Mouse (Mus musculus) hindbrain, embryonic 13.5 days (tissue): ENCODE measurements at regions not wholly inside any gene's neighbourhood (a gene's known extent, or its start where the extent isn't known, plus 50 kb on each side); places are given as distances from the start of the nearest gene placed in this dataset.

ENCODE experiments used
- ATAC-seq: fragments of 200-750 bp; cut with Nextera tagmentation; 2 replicates; pipeline ENCODE4 v1.8.0; 2017; ENCODE audit warnings: moderate TSS enrichment; ENCODE audit not compliant: low FRiP score
- H3K27ac ChIP-seq: fragments of 300-500 bp; sonication (generic); 2 replicates; pipeline ENCODE4 v1.5.1; 2015; ENCODE audit warnings: inconsistent platforms, mild to moderate bottlenecking, moderate library complexity
- H3K27me3 ChIP-seq: fragments of 300-500 bp; sonication (generic); 2 replicates; pipeline ENCODE4 v1.6.1; 2015; ENCODE audit warnings: mild to moderate bottlenecking, inconsistent platforms
- H3K36me3 ChIP-seq: fragments of 300-500 bp; sonication (generic); 2 replicates; pipeline ENCODE4 v1.6.1; 2015; ENCODE audit warnings: mild to moderate bottlenecking, inconsistent platforms
- H3K4me1 ChIP-seq: fragments of 300-500 bp; sonication (generic); replicated peaks from 2 replicates; pipeline ENCODE4 v1.6.1; 2015; ENCODE audit warnings: inconsistent platforms
- H3K4me2 ChIP-seq: fragments of 300-500 bp; sonication (generic); 2 replicates; pipeline ENCODE4 v1.6.1; 2015; ENCODE audit warnings: inconsistent platforms, mild to moderate bottlenecking, moderate library complexity
- H3K4me3 ChIP-seq: fragments of 300-500 bp; sonication (generic); 2 replicates; pipeline ENCODE4 v1.5.1; 2015; ENCODE audit warnings: mild to moderate bottlenecking, inconsistent platforms
- H3K9ac ChIP-seq: fragments of 300-500 bp; sonication (generic); 2 replicates; pipeline ENCODE4 v1.6.1; 2015; ENCODE audit warnings: mild to moderate bottlenecking, inconsistent platforms
- H3K9me3 ChIP-seq: fragments of 300-500 bp; sonication (generic); 2 replicates; pipeline ENCODE4 v1.6.1; 2016; ENCODE audit warnings: inconsistent platforms
- WGBS: fragments of 180-500 bp; shearing (Covaris S2); methylation state at CpG from one replicate; pipeline ENCODE4 v1.1.7; 2015; 5-methylcytosine and 5-hydroxymethylcytosine counted together

DNA sequence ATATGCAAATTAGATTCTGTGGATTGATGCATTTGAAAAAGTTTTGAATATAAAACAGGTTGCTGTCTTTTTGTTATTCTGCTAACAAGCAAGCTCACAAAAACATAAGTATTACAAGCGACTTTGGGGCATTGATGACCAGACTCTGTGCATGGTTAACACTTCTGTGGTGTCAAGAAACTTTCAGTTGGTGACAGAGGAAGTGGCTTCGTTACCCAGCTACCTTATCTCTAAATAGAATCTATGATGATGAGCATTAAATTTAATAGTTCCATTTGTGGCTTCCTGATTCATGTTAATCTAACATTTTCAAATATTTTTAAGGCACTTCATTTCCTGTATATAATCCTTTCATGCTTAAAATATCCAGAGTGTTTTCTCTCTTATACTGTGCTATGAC is 100.8 kb downstream of the Tm2d1 start:
- no peak overlapping the region for H3K9ac ChIP-seq
- H3K36me3 ChIP-seq: no peaks in the 10 kb centered on the region
- H3K4me3 ChIP-seq: no peak overlapping the region
- H3K4me1 ChIP-seq: no peaks in the 10 kb centered on the region
- no peak for ATAC-seq
- no peak overlapping the region for H3K27ac ChIP-seq
- no peak overlapping the region for H3K4me2 ChIP-seq
- WGBS: 66% methylated on average over 2 of the region's 2 CpGs
- H3K27me3 ChIP-seq: no peaks in the 10 kb centered on the region
- H3K9me3 ChIP-seq: no peaks in the 10 kb centered on the region

DNA sequence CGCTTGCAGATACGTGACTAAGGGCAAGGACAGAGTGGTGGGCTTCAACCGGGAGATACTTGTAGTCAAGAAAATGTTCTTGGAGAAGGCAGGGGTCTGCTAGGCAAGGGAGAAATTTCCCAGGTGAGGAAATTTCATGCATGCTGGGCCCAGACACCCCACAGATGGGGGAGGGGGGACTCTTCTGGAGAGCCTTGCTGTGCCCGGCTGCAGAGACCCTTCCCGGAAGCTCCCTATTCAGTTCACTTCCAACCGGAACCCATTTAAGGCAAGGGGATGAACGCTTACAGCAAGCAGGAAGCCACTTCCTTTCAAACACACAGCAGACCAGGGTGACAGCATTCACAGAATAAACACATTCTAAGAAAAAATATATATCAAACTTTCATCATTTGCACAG is 124.8 kb downstream of the Tm2d1 start:
- no peak overlapping the region for H3K4me2 ChIP-seq
- H3K9ac ChIP-seq: no peak overlapping the region
- no peaks in the 10 kb centered on the region for H3K27me3 ChIP-seq
- 82% methylated on average over 7 of the region's 7 CpGs for WGBS
- H3K4me3 ChIP-seq: no peak overlapping the region
- no peaks in the 10 kb centered on the region for H3K9me3 ChIP-seq
- no peak overlapping the region for H3K27ac ChIP-seq
- no peak for ATAC-seq
- 0 out of 2 replicates have a peak, but pooled peaks cover 3% of the 10 kb centered on the region for H3K4me1 ChIP-seq
- H3K36me3 ChIP-seq: no peaks in the 10 kb centered on the region

DNA sequence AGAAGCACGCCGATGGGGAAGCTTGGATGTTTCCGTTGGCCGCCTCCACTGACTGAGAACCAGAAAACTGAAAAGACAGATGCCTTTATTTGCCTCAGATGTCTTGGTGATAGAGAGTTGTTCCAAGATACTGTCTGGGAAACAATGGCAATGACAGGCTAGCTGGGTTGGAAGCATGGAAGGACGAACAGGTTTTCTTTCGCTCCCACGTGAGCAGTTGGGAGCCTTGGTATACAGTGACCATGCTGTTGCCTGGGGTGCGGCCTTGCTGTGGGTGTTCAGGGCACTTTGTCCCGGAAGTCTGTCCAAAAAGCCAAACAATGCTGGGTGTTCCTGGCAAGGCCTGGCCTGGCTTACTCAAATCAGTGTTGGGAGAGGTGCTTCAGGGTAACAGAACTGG is 125.4 kb downstream of the Tm2d1 start:
- H3K4me2 ChIP-seq: no peak overlapping the region
- no peak for ATAC-seq
- no peak overlapping the region for H3K4me3 ChIP-seq
- WGBS: 81% methylated on average over 9 of the region's 9 CpGs
- no peaks in the 10 kb centered on the region for H3K36me3 ChIP-seq
- 0 out of 2 replicates have a peak, but pooled peaks cover 3% of the 10 kb centered on the region for H3K4me1 ChIP-seq
- no peaks in the 10 kb centered on the region for H3K27me3 ChIP-seq
- H3K9ac ChIP-seq: no peak overlapping the region
- no peak overlapping the region for H3K27ac ChIP-seq
- no peaks in the 10 kb centered on the region for H3K9me3 ChIP-seq

DNA sequence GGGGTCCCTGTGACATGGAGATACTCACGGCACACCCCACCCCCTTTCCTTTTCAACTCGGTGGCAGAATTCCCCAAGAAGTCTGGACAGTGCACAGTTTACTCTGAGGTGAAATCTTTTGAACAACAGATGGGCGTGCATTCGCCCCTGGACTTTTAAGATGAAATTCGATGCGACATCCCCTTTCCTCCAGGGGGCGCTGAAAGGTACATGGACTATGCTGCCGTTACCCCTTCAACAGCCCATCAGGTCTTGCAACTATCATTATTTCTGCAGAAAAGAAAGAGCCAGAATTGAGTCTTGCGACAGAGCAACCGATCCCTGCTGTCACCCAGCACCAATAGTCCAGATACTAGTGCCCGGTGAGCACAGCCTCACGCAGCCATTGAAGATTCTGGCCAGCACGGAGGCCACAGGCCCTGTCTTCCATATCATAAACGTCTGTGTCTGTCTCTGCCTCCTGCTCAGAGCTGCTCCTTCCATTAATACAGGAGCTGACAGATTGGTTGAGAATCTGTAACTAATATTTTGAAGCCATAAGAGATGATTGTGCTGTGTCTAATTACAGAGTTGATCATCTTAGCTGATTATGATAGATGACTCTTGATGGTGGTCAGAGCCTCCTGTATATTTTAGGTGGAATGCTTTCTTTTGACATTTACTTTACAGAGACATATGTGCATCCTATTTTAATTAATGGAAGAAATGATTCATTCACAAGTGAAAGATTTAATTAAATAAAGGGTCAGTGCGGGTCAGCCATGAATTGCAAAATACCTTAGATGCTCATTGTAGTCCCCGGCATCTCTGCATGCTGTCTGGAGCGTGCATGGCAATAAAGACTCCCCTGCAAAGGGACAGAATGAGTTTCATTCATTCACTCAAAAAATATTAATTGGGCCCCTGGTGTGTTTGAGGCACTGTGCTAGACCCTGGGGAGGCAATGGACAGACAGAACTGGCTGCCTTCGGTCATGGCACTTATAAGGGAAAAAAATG is 128.0 kb downstream of the Tm2d1 start:
- no peaks in the 10 kb centered on the region for H3K27me3 ChIP-seq
- H3K9me3 ChIP-seq: no peaks in the 10 kb centered on the region
- peak overlapping the region; percentile 48; the same call in 1 of the 2 replicates for H3K27ac ChIP-seq
- no peaks in the 10 kb centered on the region for H3K36me3 ChIP-seq
- H3K4me1 ChIP-seq: 0 out of 2 replicates have a peak, but pooled peaks cover 3% of the 10 kb centered on the region
- H3K4me3 ChIP-seq: no peak overlapping the region
- no peak overlapping the region for H3K4me2 ChIP-seq
- peak; percentile 68 for ATAC-seq
- 40% methylated on average over 18 of the region's 18 CpGs for WGBS
- H3K9ac ChIP-seq: no peak overlapping the region

DNA sequence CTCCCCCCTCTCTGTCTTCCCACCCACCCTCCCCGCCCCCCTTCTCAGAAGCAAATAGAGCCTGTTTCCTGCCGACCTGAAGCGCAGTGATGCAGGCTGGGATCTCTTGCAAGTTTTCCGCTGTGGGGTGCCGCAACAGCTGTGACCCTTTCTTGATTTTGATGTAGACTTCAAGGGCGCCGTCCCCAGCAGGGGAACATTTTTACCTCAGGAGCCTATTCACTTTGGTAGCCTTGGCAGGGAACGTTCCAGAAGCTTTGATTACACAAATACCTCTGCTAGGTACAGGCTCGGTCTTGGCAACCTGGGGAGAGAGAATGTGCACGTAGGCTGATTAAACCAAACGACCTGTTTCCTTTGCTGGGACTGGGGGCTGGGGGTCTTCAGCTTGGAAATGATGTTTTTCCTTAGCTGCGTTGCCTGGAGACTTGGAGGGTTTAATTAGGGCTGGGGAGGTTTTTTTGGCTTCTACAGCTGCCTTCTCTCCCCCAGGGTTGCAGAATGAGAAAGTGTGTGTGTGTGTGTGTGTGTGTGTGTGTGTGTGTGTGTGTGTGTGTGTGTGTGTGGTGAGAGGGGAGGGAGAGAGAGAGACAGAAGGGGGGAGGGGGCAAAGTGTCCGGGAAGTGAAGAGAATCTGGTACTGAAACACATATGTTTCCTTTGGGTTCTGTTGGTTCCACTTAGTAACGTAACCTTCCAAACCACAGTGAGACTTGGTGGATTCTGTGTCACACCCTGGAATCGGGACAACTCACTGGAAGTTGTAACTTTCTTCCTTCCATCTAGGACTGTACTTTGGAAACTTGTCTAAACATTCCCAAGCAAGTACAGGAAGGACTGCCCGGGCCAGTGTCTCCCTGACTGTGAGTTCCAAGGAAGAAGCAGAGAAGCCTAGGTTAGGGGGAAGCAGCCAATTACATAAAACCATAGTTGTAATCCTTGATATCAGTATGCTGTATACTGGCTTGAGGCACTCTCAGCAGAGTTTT is 138.9 kb downstream of the Tm2d1 start:
- Histone ChIP-seq H3K36me3 (no peaks in the 10 kb centered on the region), H3K9ac (peak overlapping the region; percentile 60), H3K4me1 (peaks cover 16% of the 10 kb centered on the region), H3K27ac (peak overlapping the region; percentile 70), H3K4me3 (peak overlapping the region; percentile 32), H3K27me3 (no peaks in the 10 kb centered on the region), H3K4me2 (peak overlapping the region; percentile 57), H3K9me3 (no peaks in the 10 kb centered on the region)
- WGBS: 6% methylated on average over 15 of the region's 16 CpGs
- ATAC-seq: peak; percentile 82

DNA sequence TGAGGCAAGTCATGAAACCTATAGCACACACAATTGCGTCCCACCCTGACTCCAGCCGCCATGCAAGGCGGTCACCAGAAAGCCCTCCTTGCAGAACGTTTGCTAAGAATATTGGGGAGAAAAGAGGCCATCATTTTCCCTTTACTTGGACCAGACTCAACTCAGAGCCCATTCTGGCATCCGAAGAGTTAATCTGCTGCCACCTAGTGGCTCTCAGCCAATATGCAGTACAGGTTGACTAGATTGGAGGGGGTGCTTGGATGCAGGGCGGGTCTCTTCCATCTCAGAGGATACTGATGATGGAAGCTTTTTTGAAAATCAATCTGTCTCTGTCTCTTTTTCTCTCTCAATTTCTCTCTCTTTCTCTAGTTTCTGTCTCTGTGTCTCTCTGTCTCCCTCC is 139.6 kb downstream of the Tm2d1 start:
- H3K4me1 ChIP-seq: peaks cover 16% of the 10 kb centered on the region
- peak overlapping the region; percentile 32 for H3K4me3 ChIP-seq
- ATAC-seq: peak; percentile 91
- H3K36me3 ChIP-seq: no peaks in the 10 kb centered on the region
- 0 out of 2 replicates have a peak overlapping the region, but pooled peaks have one; percentile 18 for H3K27ac ChIP-seq
- peak overlapping the region; percentile 57 for H3K4me2 ChIP-seq
- no peaks in the 10 kb centered on the region for H3K27me3 ChIP-seq
- no peaks in the 10 kb centered on the region for H3K9me3 ChIP-seq
- 3% methylated on average over 6 of the region's 6 CpGs for WGBS
- H3K9ac ChIP-seq: no peak overlapping the region

DNA sequence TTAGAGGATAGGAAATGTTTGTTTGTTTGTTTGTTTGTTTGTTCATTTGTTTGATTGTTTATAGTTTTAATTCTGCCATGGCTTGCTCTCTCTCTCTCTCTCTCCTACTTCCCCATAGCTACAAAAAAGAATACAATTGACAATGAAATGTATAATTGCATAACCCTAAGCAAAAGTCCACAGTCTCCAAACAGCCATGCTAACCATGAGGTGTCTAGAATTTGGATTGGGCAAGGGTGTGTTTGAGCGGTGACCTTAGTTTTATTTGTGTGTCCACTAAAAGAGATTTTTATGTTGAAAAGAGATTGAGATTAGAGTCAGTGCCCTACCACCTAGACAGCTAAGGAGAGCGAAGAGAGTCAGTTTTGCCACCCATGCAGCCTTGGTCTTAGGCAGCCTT is 141.2 kb downstream of the Tm2d1 start:
- 100% methylated on average over 2 of the region's 2 CpGs for WGBS
- no peak overlapping the region for H3K27ac ChIP-seq
- H3K9me3 ChIP-seq: no peaks in the 10 kb centered on the region
- H3K27me3 ChIP-seq: no peaks in the 10 kb centered on the region
- H3K4me2 ChIP-seq: no peak overlapping the region
- H3K36me3 ChIP-seq: no peaks in the 10 kb centered on the region
- no peak for ATAC-seq
- H3K4me3 ChIP-seq: no peak overlapping the region
- H3K9ac ChIP-seq: no peak overlapping the region
- H3K4me1 ChIP-seq: peaks cover 16% of the 10 kb centered on the region

DNA sequence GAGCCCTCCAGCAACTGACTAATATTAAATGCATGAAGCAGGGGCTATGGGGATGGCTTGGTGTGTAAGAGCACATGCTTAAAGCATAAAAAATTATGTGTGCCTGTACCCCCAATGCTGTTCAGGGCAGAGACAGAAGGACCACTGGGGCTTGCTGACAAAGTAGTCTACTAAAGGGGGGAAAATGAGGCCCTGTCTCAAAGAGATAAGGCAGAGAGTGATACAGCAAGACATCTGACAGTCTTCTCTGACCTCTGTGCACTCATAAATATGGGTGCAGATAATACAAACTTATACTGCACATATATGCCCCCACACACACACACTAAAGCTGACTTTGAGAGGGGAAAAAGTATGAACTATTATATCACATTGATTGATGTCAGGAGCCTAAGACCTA is 142.8 kb downstream of the Tm2d1 start:
- ATAC-seq: no peak
- H3K4me3 ChIP-seq: no peak overlapping the region

DNA sequence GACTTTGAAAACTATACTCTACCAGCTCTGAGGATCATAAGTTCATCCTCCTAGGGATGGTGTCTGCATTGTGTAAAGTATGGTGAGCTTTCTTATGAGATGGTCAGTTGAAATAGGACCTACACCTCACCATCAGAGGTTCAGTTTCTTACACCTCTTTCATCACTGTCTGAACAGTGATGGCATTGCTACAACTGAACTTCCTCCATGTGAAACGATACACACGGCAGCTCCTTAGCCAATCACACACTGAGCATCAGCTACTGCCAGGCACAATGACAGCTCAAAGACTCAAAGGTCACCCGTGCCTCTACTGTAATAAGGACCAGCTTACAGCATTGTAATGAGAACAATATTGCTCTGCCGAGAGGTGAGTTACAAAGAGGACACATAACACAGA is 145.0 kb downstream of the Tm2d1 start:
- Histone ChIP-seq H3K4me2 (no peak overlapping the region), H3K4me1 (peaks cover 9% of the 10 kb centered on the region), H3K9ac (no peak overlapping the region), H3K36me3 (no peaks in the 10 kb centered on the region), H3K4me3 (no peak overlapping the region), H3K27me3 (no peaks in the 10 kb centered on the region), H3K9me3 (no peaks in the 10 kb centered on the region), H3K27ac (no peak overlapping the region)
- WGBS: 69% methylated on average over 4 of the region's 4 CpGs
- no peak for ATAC-seq

More for the DNA sequence above, 142.8 kb downstream of the Tm2d1 start:
- H3K4me1 ChIP-seq: peaks cover 22% of the 10 kb centered on the region
- H3K4me2 ChIP-seq: no peak overlapping the region
- H3K36me3 ChIP-seq: no peaks in the 10 kb centered on the region
- H3K9me3 ChIP-seq: no peaks in the 10 kb centered on the region
- no peaks in the 10 kb centered on the region for H3K27me3 ChIP-seq
- no peak overlapping the region for H3K9ac ChIP-seq
- H3K27ac ChIP-seq: no peak overlapping the region

DNA sequence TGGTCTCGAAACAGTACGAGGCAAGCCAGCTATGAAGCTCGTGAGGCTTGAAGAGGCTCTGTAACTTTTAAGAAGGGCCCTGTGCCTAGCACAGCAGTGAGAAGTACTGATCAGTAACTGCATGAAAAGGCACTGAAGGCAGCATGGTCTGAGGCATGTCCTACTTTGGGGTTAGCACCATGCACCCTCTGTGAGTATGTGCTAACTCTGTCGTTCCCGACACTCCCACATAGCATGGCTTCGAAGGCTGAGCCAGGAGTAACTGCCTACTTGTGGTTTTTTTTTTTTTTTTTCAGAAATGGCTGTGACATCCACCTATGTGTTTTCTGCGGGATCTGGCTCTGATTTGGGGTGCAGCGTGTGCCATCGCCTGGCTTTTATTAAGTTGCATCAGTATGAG is 145.6 kb downstream of the Tm2d1 start:
- ATAC-seq: no peak
- WGBS: 87% methylated on average over 9 of the region's 9 CpGs
- Histone ChIP-seq H3K27me3 (no peaks in the 10 kb centered on the region), H3K27ac (no peak overlapping the region), H3K9ac (no peak overlapping the region), H3K4me1 (peaks cover 6% of the 10 kb centered on the region; the same call in 1 of the 2 replicates), H3K4me2 (no peak overlapping the region), H3K36me3 (no peaks in the 10 kb centered on the region), H3K9me3 (no peaks in the 10 kb centered on the region), H3K4me3 (no peak overlapping the region)

DNA sequence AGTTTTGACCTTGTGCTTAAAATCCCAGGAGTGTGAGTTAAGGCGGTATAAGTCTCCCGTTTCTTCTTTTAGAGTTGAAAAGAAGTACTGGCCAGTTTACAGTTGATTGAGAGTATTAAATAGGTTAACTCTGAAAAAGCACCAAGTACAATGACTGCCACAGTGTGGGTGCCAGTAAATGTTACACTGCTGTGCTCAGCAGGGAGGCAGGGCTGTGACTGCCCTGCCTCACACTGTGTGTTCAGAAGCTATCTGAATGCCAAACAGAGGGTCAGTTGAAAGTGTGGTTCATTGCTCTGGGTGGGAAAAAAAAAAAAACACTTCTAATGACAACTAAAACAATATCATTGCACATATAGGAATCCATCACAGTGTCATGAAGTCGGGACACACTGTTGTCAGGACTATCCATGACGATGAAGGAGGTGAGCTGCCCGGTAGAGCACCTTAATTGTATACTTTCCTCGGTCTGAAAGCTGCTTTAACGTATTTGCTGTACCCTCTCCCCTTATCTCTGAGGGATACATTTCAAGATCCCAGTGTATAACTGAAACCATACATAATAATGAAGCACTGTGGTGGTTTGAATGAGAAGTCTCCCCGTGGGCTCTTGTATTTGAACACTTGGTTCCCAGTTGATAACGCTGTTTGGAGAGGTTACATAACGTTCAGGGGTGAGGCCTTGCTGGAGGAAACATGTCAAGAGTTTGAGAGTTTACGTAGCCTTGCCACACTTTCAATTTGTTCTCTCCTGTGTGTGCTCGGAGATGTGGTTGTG is 146.9 kb downstream of the Tm2d1 start:
- Histone ChIP-seq H3K27me3 (no peaks in the 10 kb centered on the region), H3K9ac (no peak overlapping the region), H3K4me3 (no peak overlapping the region), H3K4me1 (peaks cover 6% of the 10 kb centered on the region; the same call in 1 of the 2 replicates), H3K36me3 (no peaks in the 10 kb centered on the region), H3K27ac (no peak overlapping the region), H3K9me3 (no peaks in the 10 kb centered on the region), H3K4me2 (no peak overlapping the region)
- 54% methylated on average over 12 of the region's 12 CpGs for WGBS
- no peak for ATAC-seq
